Mouse (Mus musculus) hindbrain, embryonic 16.5 days (tissue): ENCODE results near the gene Mrps7. TPM values are rescaled to one million over a fixed set of nuclear protein-coding genes. Genes with fewer than 3 reads are reported as not detected.

Source experiments
- ATAC-seq: fragments of 200-750 bp; cut with Nextera tagmentation; 2 replicates; pipeline ENCODE4 v1.8.0; 2017; ENCODE audit warnings: moderate TSS enrichment, moderate library complexity
- H3K27ac ChIP-seq: fragments of 300-500 bp; sonication (generic); 2 replicates; pipeline ENCODE4 v1.5.1; 2014; ENCODE audit warnings: low read depth, mild to moderate bottlenecking, control low read depth, low read length, moderate library complexity
- H3K27me3 ChIP-seq: fragments of 300-500 bp; sonication (generic); replicated peaks from 2 replicates; pipeline ENCODE4 v1.6.1; 2014; ENCODE audit warnings: low read length; ENCODE audit not compliant: control insufficient read depth, insufficient read depth
- H3K36me3 ChIP-seq: fragments of 300-500 bp; sonication (generic); 2 replicates; pipeline ENCODE4 v1.6.1; 2014; ENCODE audit warnings: mild to moderate bottlenecking, low read length, moderate library complexity, mixed read lengths; ENCODE audit not compliant: control insufficient read depth, insufficient read depth
- H3K4me1 ChIP-seq: fragments of 300-500 bp; sonication (generic); 2 replicates; pipeline ENCODE4 v1.6.1; 2014; ENCODE audit warnings: low read depth, low read length; ENCODE audit not compliant: control insufficient read depth, insufficient read depth
- H3K4me2 ChIP-seq: fragments of 300-500 bp; sonication (generic); 2 replicates; pipeline ENCODE4 v1.6.1; 2014; ENCODE audit warnings: mild to moderate bottlenecking, low read length, control low read depth, moderate library complexity
- H3K4me3 ChIP-seq: fragments of 300-500 bp; sonication (generic); 2 replicates; pipeline ENCODE4 v1.5.1; 2014; ENCODE audit warnings: mild to moderate bottlenecking, low read length, control low read depth, moderate library complexity
- H3K9ac ChIP-seq: fragments of 300-500 bp; sonication (generic); 2 replicates; pipeline ENCODE4 v1.6.1; 2014; ENCODE audit warnings: low read depth, mild to moderate bottlenecking, control low read depth, low read length, moderate library complexity
- H3K9me3 ChIP-seq: fragments of 300-500 bp; sonication (generic); 2 replicates; pipeline ENCODE4 v1.6.1; 2014; ENCODE audit warnings: mild to moderate bottlenecking, low read length, moderate library complexity; ENCODE audit not compliant: control insufficient read depth
- WGBS: fragments of 180-500 bp; shearing (Covaris S2); extraction: QIAGEN DNeasy Blood & Tissue Kit; methylation state at CpG from one replicate; pipeline ENCODE4 v1.1.7; 2014; 5-methylcytosine and 5-hydroxymethylcytosine counted together
- polyA plus RNA-seq: library from polyadenylated mRNA; unstranded; fragments of >200 nt; fragmentation: Nextera tagmentation; extraction: Ambion mirVana; gene quantifications from 2 replicates; pipeline ENCODE4 v1.2.1, GENCODE M21; 2015

The Mrps7 gene
- polyA plus RNA-seq, 1 experiment from 2014 or later, result 82.2 TPM

- WGBS, result 75% methylated on average over 9 of the region's 9 CpGs
- Histone ChIP-seq H3K36me3 (peaks cover 18% of the 10 kb centered on the region), H3K27ac (no peak overlapping the region), H3K4me1 (peaks cover 7% of the 10 kb centered on the region), H3K9ac (no peak overlapping the region), H3K9me3 (no peaks in the 10 kb centered on the region), H3K4me2 (no peak overlapping the region), H3K27me3 (no peaks in the 10 kb centered on the region), H3K4me3 (no peak overlapping the region)
- ATAC-seq, result no peak
Observed at GRCm38 (mm10) chr11:115623487-115624070, 19.9 kb downstream of the Mrps7 start.

GRCm38 (mm10) chr11:115625877-115626276 lies 22.2 kb downstream of the Mrps7 start:
- H3K9me3 ChIP-seq, result no peaks in the 10 kb centered on the region
- H3K36me3 ChIP-seq, result peaks cover 15% of the 10 kb centered on the region
- no peaks in the 10 kb centered on the region for H3K27me3 ChIP-seq
- no peak overlapping the region for H3K4me3 ChIP-seq
- H3K27ac ChIP-seq, result no peak overlapping the region
- WGBS, result 82% methylated on average over 9 of the region's 9 CpGs
- H3K4me2 ChIP-seq, result no peak overlapping the region
- no peak for ATAC-seq
- H3K9ac ChIP-seq, result no peak overlapping the region
- H3K4me1 ChIP-seq, result peaks cover 9% of the 10 kb centered on the region

DNA sequence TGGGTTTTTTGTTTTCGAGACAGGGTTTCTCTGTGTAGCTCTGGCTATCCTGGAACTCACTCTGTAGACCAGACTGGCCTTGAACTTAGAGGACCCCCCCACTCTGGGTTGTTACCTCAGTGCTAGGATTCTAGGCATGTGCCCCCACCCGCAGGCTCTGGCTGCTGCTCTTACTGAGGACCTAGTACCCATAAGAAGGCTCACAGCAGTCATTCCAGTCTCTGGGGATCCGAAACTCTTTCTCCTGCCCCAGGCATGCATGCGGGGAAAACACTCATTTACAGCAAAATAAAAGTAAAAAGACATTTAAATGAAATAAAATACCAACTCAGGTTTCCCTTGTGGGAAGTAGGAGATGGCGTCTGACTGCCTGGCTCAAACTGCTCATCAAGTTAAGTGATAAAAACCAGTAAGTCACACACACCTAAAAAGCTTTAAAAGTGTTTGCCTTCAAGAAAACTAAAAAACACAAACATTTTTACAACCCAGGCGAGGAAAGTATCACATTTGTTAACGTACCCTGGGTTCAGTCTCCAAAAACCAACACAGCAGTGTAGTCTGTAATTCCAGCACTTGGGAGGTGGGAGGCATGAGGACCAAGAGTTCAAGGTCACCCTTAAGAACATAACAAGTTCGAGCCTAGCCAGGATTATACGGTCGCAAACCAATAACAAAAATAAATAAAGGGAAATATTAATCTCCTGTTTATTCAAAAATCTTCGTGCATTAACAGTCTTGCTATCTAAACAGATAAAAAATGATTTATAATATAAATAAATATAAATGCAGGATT lies 23.3 kb downstream of the Mrps7 start:
- WGBS, result 57% methylated on average over 11 of the region's 11 CpGs
- H3K27ac ChIP-seq, result no peak overlapping the region
- H3K9ac ChIP-seq, result peak overlapping the region; percentile 76
- H3K4me1 ChIP-seq, result peaks cover 9% of the 10 kb centered on the region
- H3K4me2 ChIP-seq, result peak overlapping the region; percentile 85
- H3K9me3 ChIP-seq, result no peaks in the 10 kb centered on the region
- H3K36me3 ChIP-seq, result peaks cover 12% of the 10 kb centered on the region
- H3K27me3 ChIP-seq, result no peaks in the 10 kb centered on the region
- ATAC-seq, result no peak
- peak overlapping the region; percentile 63 for H3K4me3 ChIP-seq

GRCm38 (mm10) chr11:115627705-115628464 lies 24.2 kb downstream of the Mrps7 start, which contains the start of gene Slc25a19:
Gene Slc25a19, minus strand, starts transcription at chr11:115628295.
- peaks cover 4% of the 10 kb centered on the region for H3K36me3 ChIP-seq
- H3K27me3 ChIP-seq, result no peaks in the 10 kb centered on the region
- WGBS, result under 1% methylated on average over 47 of the region's 47 CpGs
- peak within 1 kb of the TSS; percentile 85 for H3K4me2 ChIP-seq
- peak within 1 kb of the TSS; percentile 76 for H3K9ac ChIP-seq
- H3K9me3 ChIP-seq, result no peaks in the 10 kb centered on the region
- H3K4me3 ChIP-seq, result peak within 1 kb of the TSS; percentile 63
- ATAC-seq, result peak; percentile 99
- H3K4me1 ChIP-seq, result peaks cover 9% of the 10 kb centered on the region
- H3K27ac ChIP-seq, result peak within 1 kb of the TSS; percentile 19; the same call in 1 of the 2 replicates

- peak overlapping the region; percentile 63 for H3K4me3 ChIP-seq
- H3K27me3 ChIP-seq, result no peaks in the 10 kb centered on the region
- H3K9me3 ChIP-seq, result no peaks in the 10 kb centered on the region
- WGBS, result 56% methylated on average over 12 of the region's 13 CpGs
- peak overlapping the region; percentile 55 for H3K4me2 ChIP-seq
- peaks cover 9% of the 10 kb centered on the region for H3K4me1 ChIP-seq
- ATAC-seq, result peak; percentile 28; the same call in 1 of the 2 replicates
- H3K27ac ChIP-seq, result no peak overlapping the region
- peaks cover 2% of the 10 kb centered on the region; the same call in 1 of the 2 replicates for H3K36me3 ChIP-seq
- H3K9ac ChIP-seq, result peak overlapping the region; percentile 50; the same call in 1 of the 2 replicates
Observed at GRCm38 (mm10) chr11:115628465-115629101, 24.9 kb downstream of the Mrps7 start.

DNA sequence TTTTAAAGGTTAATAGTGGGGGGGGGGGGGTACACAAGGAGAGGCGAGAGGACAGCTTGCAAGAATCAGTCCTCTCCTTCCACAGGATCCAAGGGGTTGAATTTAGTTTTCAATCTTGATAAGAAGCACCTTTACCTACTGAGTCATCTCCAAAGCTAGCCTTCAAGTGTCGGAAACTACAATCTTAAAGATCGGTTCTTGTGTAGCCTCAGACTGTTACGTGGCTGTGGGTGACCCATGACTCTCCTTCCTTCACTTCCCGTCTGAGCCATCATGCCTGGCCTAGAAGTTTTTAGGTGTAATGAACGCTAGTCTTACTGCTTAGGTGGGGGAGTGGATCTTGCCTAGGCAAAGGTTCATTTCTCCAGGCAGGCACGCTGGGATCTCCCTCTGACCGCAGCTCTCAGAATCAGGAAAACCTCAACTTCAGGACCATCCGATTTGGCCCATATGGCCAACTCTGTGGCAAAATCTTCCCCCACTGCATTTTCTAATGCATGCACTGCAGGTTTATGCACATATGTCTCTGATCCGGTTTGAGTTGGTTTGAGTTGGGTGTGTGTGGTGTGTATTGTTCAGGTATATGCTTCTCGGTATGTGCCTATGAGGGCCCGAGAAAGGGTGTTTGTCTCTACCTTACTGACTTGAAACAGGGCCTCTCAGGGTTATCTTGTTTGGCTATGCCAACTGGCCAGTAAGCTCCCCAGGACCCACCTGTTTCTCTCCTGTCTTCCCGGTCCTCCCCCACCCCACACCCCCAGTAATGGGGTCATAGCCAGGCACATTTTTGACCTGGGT lies 26.2 kb downstream of the Mrps7 start:
- H3K4me1 ChIP-seq, result peaks cover 9% of the 10 kb centered on the region
- H3K4me2 ChIP-seq, result no peak overlapping the region
- ATAC-seq, result no peak
- no peak overlapping the region for H3K27ac ChIP-seq
- H3K4me3 ChIP-seq, result no peak overlapping the region
- WGBS, result 90% methylated on average over 13 of the region's 13 CpGs
- no peaks in the 10 kb centered on the region for H3K36me3 ChIP-seq
- no peaks in the 10 kb centered on the region for H3K9me3 ChIP-seq
- H3K9ac ChIP-seq, result no peak overlapping the region
- H3K27me3 ChIP-seq, result no peaks in the 10 kb centered on the region

DNA sequence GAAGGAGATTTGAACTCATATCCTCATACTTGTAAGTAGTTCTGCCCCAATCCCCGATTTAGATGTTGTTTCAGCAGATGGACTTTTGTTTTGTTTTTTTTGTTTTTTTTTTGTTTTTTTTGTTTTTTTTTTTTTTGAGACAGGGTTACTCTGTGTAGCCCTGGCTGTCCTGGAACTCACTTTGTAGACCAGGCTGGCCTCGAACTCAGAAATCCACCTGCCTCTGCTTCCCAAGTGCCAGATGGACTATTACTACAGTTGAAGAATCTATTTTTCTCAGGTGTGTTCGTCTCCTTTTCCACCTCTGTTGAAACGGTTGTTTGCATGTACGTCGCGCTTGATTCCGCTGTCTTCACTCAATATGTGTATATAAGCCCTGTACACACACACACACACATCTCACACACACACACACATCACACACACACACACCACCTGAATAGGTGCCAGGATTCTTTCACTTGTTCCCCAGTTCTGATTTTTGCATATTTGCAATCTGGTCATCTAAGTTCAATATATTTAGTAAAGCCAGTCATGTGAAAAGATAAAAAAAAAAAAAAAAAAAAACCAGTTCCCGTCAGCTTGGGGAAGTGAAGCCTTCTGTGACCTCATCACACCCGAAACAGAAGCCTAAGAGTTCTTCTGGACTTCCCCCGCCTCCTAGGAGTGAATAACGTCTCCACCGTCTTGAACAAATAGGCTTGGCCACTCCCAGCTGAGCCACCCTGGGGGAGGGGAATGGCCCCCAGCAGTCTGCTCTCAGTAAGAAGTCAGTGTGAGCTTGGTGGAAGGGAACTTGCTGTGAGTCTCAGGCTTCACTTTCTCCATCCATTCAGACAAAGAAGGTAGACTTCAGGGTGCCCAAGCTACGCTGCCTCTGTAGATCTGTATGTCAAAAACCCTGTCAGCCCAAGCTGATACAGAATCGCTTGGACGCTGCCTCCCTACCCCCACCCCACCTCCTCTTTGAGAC lies 27.1 kb downstream of the Mrps7 start:
- Histone ChIP-seq H3K4me2 (no peak overlapping the region), H3K27ac (no peak overlapping the region), H3K27me3 (no peaks in the 10 kb centered on the region), H3K4me3 (no peak overlapping the region), H3K9me3 (no peaks in the 10 kb centered on the region), H3K4me1 (peaks cover 9% of the 10 kb centered on the region), H3K36me3 (no peaks in the 10 kb centered on the region), H3K9ac (no peak overlapping the region)
- 52% methylated on average over 16 of the region's 16 CpGs for WGBS
- no peak for ATAC-seq
